Mouse (Mus musculus): ENCODE measurements around the gene Glyr1. TPM values are rescaled to one million over a fixed set of nuclear protein-coding genes. Genes with fewer than 3 reads are reported as not detected.

Glyr1 gene
- polyA plus RNA-seq (2012; ENCODE audit: insufficient read depth, insufficient read length, missing spikeins): 84.0 and 94.6 TPM in 2 replicates

- H3K4me1 ChIP-seq (ENCODE audit: control insufficient read depth, insufficient read depth, low read length): peaks cover 10% of the 10 kb centered on the region
- H3K4me3 ChIP-seq (ENCODE audit: insufficient read depth, low read length): peak within 1 kb of the TSS; percentile 80
- peak within 1 kb of the TSS; percentile 89 for H3K27ac ChIP-seq (ENCODE audit: insufficient read depth, low read depth, low read length)
- TF ChIP-seq CTCF (IDR thresholded peaks at IDR 0.05; ENCODE audit: low read depth, low read length): no peak
- TF ChIP-seq POLR2A (IDR thresholded peaks at IDR 0.05; ENCODE audit: borderline replicate concordance, low read depth, low read length): no peak
These were observed at the start of gene Glyr1, which contains the start of gene Ubn1 for GRCm38 (mm10) chr16:5049774-5050234. Glyr1 (minus strand) TSS chr16:5049863. Ubn1 (plus strand) TSS chr16:5050057.

- TF ChIP-seq CTCF (IDR thresholded peaks at IDR 0.05; ENCODE audit: low read depth, low read length) (no peak), POLR2A (IDR thresholded peaks at IDR 0.05; ENCODE audit: borderline replicate concordance, low read depth, low read length) (no peak)
- H3K4me1 ChIP-seq (ENCODE audit: control insufficient read depth, insufficient read depth, low read length): no peaks in the 10 kb centered on the region
- H3K27ac ChIP-seq (ENCODE audit: insufficient read depth, low read depth, low read length): no peak overlapping the region
- H3K4me3 ChIP-seq (ENCODE audit: insufficient read depth, low read length): no peak overlapping the region
These were observed 46.8 kb upstream of the Glyr1 start for GRCm38 (mm10) chr16:5096504-5096903.

GRCm38 (mm10) chr16:5093285-5093684 is 43.6 kb upstream of the Glyr1 start:
- no peaks in the 10 kb centered on the region for H3K4me1 ChIP-seq (ENCODE audit: control insufficient read depth, insufficient read depth, low read length)
- no peak overlapping the region for H3K27ac ChIP-seq (ENCODE audit: insufficient read depth, low read depth, low read length)
- TF ChIP-seq CTCF (IDR thresholded peaks at IDR 0.05; ENCODE audit: low read depth, low read length) (no peak), POLR2A (IDR thresholded peaks at IDR 0.05; ENCODE audit: borderline replicate concordance, low read depth, low read length) (no peak)
- H3K4me3 ChIP-seq (ENCODE audit: insufficient read depth, low read length): no peak overlapping the region

GRCm38 (mm10) chr16:5089021-5089420 is 39.4 kb upstream of the Glyr1 start:
- TF ChIP-seq POLR2A (IDR thresholded peaks at IDR 0.05; ENCODE audit: borderline replicate concordance, low read depth, low read length) (no peak), CTCF (IDR thresholded peaks at IDR 0.05; ENCODE audit: low read depth, low read length) (no peak)
- Histone ChIP-seq H3K4me3 (ENCODE audit: insufficient read depth, low read length) (no peak overlapping the region), H3K4me1 (ENCODE audit: control insufficient read depth, insufficient read depth, low read length) (no peaks in the 10 kb centered on the region)

GRCm38 (mm10) chr16:5086179-5086578 is 36.5 kb upstream of the Glyr1 start:
- no peak for TF ChIP-seq POLR2A (IDR thresholded peaks at IDR 0.05; ENCODE audit: borderline replicate concordance, low read depth, low read length)
- TF ChIP-seq CTCF (IDR thresholded peaks at IDR 0.05; ENCODE audit: low read depth, low read length): no peak
- H3K4me3 ChIP-seq (ENCODE audit: insufficient read depth, low read length): no peak overlapping the region
- H3K4me1 ChIP-seq (ENCODE audit: control insufficient read depth, insufficient read depth, low read length): no peaks in the 10 kb centered on the region
- no peak overlapping the region for H3K27ac ChIP-seq (ENCODE audit: insufficient read depth, low read depth, low read length)

More at GRCm38 (mm10) chr16:5089021-5089420, 39.4 kb upstream of the Glyr1 start:
- no peak overlapping the region for H3K27ac ChIP-seq (ENCODE audit: insufficient read depth, low read depth, low read length)

GRCm38 (mm10) chr16:5085196-5085595 is 35.5 kb upstream of the Glyr1 start:
- no peak overlapping the region for H3K27ac ChIP-seq (ENCODE audit: insufficient read depth, low read depth, low read length)
- no peak overlapping the region for H3K4me3 ChIP-seq (ENCODE audit: insufficient read depth, low read length)
- TF ChIP-seq POLR2A (IDR thresholded peaks at IDR 0.05; ENCODE audit: borderline replicate concordance, low read depth, low read length) (no peak), CTCF (IDR thresholded peaks at IDR 0.05; ENCODE audit: low read depth, low read length) (no peak)

GRCm38 (mm10) chr16:5074341-5074740 is 24.7 kb upstream of the Glyr1 start:
- Histone ChIP-seq H3K4me1 (ENCODE audit: control insufficient read depth, insufficient read depth, low read length) (no peaks in the 10 kb centered on the region), H3K27ac (ENCODE audit: insufficient read depth, low read depth, low read length) (no peak overlapping the region), H3K4me3 (ENCODE audit: insufficient read depth, low read length) (no peak overlapping the region)
- no peak for TF ChIP-seq CTCF (IDR thresholded peaks at IDR 0.05; ENCODE audit: low read depth, low read length)
- TF ChIP-seq POLR2A (IDR thresholded peaks at IDR 0.05; ENCODE audit: borderline replicate concordance, low read depth, low read length): no peak

More at GRCm38 (mm10) chr16:5085196-5085595, 35.5 kb upstream of the Glyr1 start:
- no peaks in the 10 kb centered on the region for H3K4me1 ChIP-seq (ENCODE audit: control insufficient read depth, insufficient read depth, low read length)

- H3K27ac ChIP-seq (ENCODE audit: insufficient read depth, low read depth, low read length): no peak overlapping the region
- no peak overlapping the region for H3K4me3 ChIP-seq (ENCODE audit: insufficient read depth, low read length)
- H3K4me1 ChIP-seq (ENCODE audit: control insufficient read depth, insufficient read depth, low read length): no peaks in the 10 kb centered on the region
- TF ChIP-seq POLR2A (IDR thresholded peaks at IDR 0.05; ENCODE audit: borderline replicate concordance, low read depth, low read length) (no peak), CTCF (IDR thresholded peaks at IDR 0.05; ENCODE audit: low read depth, low read length) (no peak)
These were observed 22.3 kb upstream of the Glyr1 start for GRCm38 (mm10) chr16:5071974-5072373.

- Histone ChIP-seq H3K27ac (ENCODE audit: insufficient read depth, low read depth, low read length) (no peak overlapping the region), H3K4me1 (ENCODE audit: control insufficient read depth, insufficient read depth, low read length) (no peaks in the 10 kb centered on the region), H3K4me3 (ENCODE audit: insufficient read depth, low read length) (no peak overlapping the region)
- TF ChIP-seq CTCF (IDR thresholded peaks at IDR 0.05; ENCODE audit: low read depth, low read length): no peak
- no peak for TF ChIP-seq POLR2A (IDR thresholded peaks at IDR 0.05; ENCODE audit: borderline replicate concordance, low read depth, low read length)
These were observed 20.7 kb upstream of the Glyr1 start for GRCm38 (mm10) chr16:5070321-5070720.

- no peak overlapping the region for H3K4me3 ChIP-seq (ENCODE audit: insufficient read depth, low read length)
- no peak overlapping the region for H3K27ac ChIP-seq (ENCODE audit: insufficient read depth, low read depth, low read length)
- peaks cover 5% of the 10 kb centered on the region for H3K4me1 ChIP-seq (ENCODE audit: control insufficient read depth, insufficient read depth, low read length)
- TF ChIP-seq POLR2A (IDR thresholded peaks at IDR 0.05; ENCODE audit: borderline replicate concordance, low read depth, low read length) (no peak), CTCF (IDR thresholded peaks at IDR 0.05; ENCODE audit: low read depth, low read length) (no peak)
These were observed 13.8 kb upstream of the Glyr1 start for GRCm38 (mm10) chr16:5063472-5063871.

Measured in bone marrow macrophage, adult 2 months (primary cell).